Mouse (Mus musculus): ENCODE measurements around the gene Proca1.
A peak's percentile ranks its signal among the peaks of the same experiment; 100 is the strongest.

Gene Proca1

GRCm38 (mm10) chr11:78166161-78166560, 27.0 kb upstream of the Proca1 start:
- DNase-seq (ENCODE audit: low spot score in 2 of 2) = no peak

GRCm38 (mm10) chr11:78166640-78167039, 26.6 kb upstream of the Proca1 start:
- no peak for DNase-seq (ENCODE audit: low spot score in 2 of 2)

GRCm38 (mm10) chr11:78167257-78167959, 25.8 kb upstream of the Proca1 start:
- DNase-seq (ENCODE audit: low spot score in 2 of 2) = no peak

GRCm38 (mm10) chr11:78168541-78169468, 24.4 kb upstream of the Proca1 start:
- no peak for DNase-seq (ENCODE audit: low spot score in 2 of 2)

- DNase-seq (ENCODE audit: low spot score in 2 of 2) = no peak
Measured at GRCm38 (mm10) chr11:78170306-78170705, 22.9 kb upstream of the Proca1 start.

DNA sequence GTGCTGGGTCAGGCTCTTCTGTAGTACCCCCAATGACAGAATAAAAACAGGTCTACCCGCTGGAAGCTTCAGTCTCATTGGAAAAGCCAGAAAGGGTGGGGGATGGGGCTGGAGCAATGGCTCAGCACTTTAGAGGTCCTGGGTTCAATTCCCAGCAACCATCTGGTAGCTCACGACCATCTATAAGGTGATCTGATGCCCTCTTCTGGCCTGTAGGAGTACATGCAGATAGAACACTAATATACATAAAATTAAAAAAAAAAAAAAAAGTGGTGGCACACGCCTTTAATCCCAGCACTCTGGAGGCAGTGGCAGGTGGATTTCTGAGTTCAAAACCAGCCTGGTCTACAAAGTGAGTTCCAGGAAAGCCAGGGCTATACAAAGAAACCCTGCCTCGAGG, 21.9 kb upstream of the Proca1 start:
- DNase-seq (ENCODE audit: low spot score in 2 of 2) = no peak

- DNase-seq (ENCODE audit: low spot score in 2 of 2) = no peak
Measured at GRCm38 (mm10) chr11:78172034-78172747, 21.0 kb upstream of the Proca1 start.

DNA sequence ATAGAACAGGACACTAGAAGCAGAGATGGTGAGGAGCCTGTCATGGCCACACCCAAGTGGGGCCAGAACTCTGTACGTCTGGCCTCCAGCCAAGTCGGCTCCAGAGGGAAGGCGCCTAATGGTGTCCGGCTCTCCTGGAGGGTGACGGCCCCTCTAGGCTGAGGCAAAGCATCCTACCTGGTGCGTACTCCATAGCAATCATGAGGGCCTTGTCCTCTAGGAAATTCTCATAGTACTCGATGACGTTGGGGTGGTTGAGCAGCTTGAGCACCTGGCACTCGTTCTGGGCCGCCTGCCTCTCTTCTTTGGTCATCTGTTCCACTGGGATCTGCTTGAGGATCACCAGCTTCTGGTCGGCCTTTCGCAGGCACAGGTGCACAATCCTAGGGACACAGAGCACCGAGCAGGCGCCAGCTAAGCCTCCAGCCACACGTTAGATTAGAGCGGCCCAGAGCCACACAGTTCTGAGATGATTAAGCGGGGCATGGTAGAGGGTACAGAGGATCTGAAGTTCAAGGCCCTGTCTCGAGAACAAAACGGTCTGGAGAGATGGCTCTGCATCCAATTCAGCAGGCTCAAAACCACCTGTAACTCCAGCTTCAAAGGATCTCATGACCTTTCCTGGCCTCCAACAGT, 20.3 kb upstream of the Proca1 start:
- DNase-seq (ENCODE audit: low spot score in 2 of 2) = no peak

DNA sequence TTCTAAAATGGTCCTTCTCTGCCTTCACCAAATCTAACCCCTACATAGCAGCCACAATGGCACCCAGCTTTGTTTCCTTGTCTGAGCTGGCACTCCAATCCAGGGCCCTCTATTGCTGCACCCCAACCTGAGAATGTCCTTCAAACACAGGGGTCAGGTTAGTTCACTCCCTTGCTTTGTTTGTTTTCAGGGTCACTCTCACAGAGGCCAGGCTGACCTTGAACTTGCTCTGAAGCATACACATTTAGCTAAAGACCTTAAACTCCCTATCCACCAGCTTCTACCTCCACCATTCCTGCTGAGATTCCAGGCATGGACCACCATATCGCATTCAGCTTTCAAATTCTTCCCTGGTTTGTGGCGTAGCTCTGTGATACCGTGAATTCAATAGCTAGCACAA, 18.7 kb upstream of the Proca1 start:
- no peak for DNase-seq (ENCODE audit: low spot score in 2 of 2)

DNA sequence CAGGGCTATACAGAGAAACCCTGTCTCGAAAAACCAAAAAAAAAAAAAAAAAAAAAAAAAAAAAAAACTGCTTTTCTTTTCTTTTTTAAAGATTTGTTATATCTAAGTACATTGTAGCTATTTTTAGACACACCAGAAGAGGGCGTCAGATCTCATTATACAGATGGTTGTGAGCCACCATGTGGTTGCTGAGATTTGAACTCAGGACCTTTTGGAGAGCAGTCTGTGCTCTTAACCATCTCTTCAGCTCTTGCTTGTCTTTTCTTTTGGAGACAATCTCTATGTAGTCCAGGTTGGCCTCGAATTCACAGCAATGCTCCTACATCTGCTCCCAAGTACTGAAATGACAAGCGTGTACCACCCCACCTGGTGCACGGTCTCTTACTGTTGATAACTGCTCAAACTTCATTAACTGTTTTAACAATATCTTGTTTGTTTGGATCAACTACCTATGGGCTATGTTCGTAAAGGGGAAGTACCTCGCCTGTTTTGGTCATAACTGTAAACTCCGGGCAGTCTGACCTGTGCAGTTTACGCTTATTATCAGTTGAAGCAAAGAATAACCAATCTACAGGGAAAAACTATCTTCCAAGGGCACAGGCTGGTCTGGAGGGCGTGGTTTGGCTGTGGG, 17.3 kb upstream of the Proca1 start:
- no peak for DNase-seq (ENCODE audit: low spot score in 2 of 2)

DNA sequence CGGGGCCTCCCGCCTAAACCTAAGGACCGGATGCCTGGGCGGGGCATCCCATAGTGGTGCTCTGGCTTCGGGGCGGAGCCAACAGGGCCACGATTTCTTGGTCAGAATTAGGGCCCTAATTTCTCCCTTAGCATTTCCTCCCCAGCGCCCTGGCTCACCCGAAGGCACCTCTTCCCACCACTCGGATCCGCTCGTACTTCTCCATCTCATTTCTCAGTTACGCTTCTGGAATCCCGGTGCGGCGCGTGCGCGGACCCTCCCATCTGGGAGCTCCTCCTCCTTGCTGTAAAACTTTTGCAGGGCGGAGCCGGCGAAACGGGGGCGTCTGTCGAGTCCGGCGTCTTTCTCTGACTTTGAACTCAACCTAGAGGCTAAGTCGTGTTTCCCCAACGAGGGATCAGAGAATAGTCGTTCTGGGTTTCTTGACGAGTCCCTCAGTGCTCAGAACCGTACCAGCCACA, 16.8 kb upstream of the Proca1 start, which contains the start of the genes Nek8 and Tlcd1:
Nek8 (minus strand) TSS at position 274 of the 461 bp plus-strand sequence.
Tlcd1 (plus strand) TSS at position 310 of the 461 bp plus-strand sequence.
- peak in 1 of 2 experiments; percentile 68 for DNase-seq (ENCODE audit: low spot score in 2 of 2)

DNA sequence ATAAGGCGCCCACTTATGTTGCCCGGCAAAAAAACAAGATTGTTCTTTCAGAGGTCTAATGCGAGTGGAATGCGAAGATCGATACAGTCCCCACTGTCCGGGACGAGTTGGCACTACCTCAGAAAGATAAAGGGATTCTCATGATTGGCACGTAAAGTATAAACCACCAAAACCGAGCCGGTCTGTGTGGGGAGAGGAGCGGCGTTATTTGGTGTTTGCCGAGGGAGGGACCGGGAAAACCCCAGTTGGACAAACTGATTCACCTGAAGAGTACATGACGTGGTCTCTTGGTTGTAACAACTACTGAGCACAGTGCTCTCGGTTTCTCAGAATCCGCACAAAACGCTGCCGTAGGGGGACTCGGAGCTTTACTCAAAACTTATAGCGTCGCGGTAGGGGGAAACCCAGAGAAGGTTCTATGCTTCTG, 16.3 kb upstream of the Proca1 start:
- DNase-seq (ENCODE audit: low spot score in 2 of 2) = no peak

GRCm38 (mm10) chr11:78177437-78177836, 15.8 kb upstream of the Proca1 start:
- DNase-seq (ENCODE audit: low spot score in 2 of 2) = no peak

DNA sequence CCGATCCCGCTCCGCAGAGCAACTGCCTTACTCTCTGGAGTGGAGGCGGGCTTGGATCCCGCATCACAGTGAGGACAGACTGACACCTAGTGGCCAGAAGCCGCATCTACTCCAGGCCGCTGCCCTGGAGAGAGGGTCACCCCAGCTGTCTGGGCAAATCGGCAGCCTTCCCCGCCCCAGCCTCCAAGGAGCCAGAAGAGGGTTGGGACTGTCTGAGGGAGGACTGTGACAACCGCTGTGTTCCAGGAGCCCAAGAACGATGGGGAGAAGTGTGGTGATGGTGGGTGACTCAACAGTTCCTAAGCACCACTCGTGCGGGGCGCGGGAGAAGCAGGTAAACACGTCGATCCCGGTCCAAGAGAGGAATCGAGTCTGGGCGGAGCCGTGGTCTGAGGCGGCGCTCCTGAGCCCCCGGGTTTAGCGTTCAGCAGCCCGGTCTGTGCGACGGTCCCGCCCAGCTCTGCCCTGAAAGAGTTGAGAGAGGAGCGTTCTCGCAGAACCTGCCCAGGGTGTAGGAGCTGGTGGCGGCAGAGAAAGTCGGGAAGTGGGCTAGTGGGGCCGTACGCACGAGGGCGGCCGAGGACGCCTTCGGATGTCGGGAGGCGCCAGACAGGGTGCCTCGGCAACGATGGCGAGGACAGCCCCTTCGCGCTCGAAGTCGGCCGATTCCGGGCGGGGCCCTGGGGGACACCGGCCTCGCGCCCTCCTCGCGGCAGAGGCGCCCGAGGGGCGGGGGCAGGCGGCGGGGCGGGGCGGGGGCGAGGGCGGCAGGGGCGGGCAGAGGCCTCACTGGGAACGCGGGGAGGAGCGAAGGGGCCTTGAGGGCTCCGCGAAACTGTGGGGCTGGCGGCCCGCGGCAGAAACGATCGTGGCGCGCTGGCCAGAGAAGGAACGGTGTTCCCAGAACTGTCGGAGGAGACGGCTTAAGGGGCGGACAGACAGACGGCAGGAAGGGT, 15.0 kb upstream of the Proca1 start:
- DNase-seq (ENCODE audit: low spot score in 2 of 2) = peak; percentile 92 to 94

DNA sequence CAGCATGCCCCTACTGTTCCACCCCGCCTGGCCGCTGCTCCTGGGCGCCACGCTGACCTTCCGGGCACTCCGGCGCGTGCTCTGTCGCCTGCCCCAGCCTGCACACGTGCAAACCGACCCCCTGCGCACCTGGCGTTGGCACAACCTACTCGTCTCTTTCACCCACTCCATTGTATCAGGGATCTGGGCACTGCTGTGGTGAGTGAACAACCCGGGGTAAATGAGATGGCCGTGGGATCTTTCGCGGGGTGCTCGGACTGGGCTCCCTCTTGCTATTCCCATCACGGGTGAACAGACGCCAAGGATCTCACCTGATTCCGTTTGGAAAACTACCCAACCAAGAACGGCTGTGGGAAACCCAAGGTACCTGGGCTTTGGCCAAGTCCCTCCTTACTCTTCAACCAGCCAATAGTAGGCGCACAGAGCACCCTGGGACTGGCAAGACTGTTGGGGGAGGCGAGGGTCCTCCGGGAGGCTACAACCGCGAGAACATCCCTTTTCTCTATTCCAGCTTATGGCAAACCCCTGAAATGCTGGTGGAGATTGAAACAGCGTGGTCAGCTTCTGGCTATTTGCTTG, 14.2 kb upstream of the Proca1 start:
- no peak for DNase-seq (ENCODE audit: low spot score in 2 of 2)

DNA sequence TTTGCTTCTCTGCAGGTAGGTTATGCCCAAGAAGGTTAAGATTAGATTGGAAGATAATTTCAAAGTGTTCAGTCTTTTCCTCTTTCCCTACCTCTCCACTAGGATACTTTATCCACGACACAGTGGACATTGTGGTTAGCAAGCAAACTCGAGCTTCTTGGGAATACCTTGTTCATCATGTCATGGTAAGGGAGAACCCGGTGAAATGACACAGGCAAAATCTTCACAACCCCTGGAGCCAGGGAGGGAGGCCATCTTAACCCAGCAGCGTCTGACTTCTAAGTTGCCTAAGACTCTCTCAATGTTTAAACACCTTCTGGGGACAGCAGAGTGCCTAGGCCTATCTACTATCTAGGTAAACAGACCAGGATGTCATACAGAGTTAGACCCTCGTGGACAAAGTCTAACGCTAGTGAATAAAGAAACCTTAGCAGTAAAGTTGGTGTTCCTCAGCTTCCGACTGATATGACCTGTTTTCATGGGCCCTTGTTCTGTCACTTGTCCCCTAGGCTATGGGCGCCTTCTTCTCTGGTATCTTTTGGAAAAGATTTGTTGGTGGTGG, 13.7 kb upstream of the Proca1 start:
- no peak for DNase-seq (ENCODE audit: low spot score in 2 of 2)

DNA sequence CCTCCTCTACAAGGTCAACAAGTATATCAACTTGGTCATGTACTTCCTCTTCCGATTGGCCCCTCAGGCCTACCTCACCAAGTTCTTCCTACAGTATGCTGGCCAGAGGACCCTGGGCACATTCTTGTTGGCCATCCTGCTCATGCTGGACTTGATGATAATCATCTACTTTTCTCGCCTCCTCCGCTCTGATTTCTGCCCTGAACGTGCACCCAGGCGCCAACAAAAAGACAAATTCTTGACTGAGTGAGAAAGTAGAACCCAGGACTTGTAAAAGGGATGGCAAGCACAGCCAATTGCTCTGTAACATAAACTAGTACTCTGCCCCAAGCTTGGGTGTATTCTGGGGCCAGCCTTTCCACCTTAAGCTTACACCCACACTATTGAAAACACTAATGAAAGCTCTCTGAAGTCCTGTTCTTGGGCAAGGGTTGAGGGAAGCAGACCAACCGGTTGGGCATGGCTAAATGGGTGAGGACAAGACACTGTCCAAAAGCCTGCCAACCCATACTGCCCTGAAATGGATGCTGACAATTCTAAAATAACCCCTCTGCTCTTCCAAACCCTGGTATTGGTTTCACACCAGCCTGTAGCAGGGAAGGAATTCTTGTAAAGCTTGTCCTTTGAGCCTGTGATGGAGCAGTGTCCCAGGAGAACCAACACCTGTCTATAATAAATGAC, 13.0 kb upstream of the Proca1 start:
- no peak for DNase-seq (ENCODE audit: low spot score in 2 of 2)

- no peak for DNase-seq (ENCODE audit: low spot score in 2 of 2)
Measured at GRCm38 (mm10) chr11:78181830-78182357, 11.3 kb upstream of the Proca1 start.

Data from frontal cortex, postnatal 25 days (tissue).